Mouse (Mus musculus) frontal cortex, adult 2 months (tissue): ENCODE measurements around the gene 1700017N19Rik. TPM values are rescaled to one million over a fixed set of nuclear protein-coding genes. Genes with fewer than 3 reads are reported as not detected.
A peak's percentile ranks its signal among the peaks of the same experiment; 100 is the strongest.
"Not testable (repeated sequence)": the region's sequence is repeated elsewhere in the genome, so short reads cannot be mapped to it uniquely, and the experiment has no call there.

ENCODE experiments used
- DNase-seq, 2 experiments: peaks; one replicate each; pipeline ENCODE4 v3.0.0; 2022; ENCODE audit warnings: low spot score in 1 of 2; ENCODE audit errors: extremely low spot score in 1 of 2
- polyA plus RNA-seq: library from polyadenylated mRNA; depleted of rRNA; stranded (reverse); fragments of >200 nt; gene quantifications from 2 replicates; pipeline ENCODE4 v1.2.3, GENCODE M21; 2012; rRNA removed

The 1700017N19Rik gene
- not detected in 2 replicates for polyA plus RNA-seq

GRCm38 (mm10) chr10:100590323-100590722, at the start of gene 1700017N19Rik, which contains the start of gene 4930430F08Rik:
TSS of gene 1700017N19Rik (plus strand) at chr10:100590484.
TSS of gene 4930430F08Rik (minus strand) at chr10:100590423.
- DNase-seq, result no peak

- peak in 1 of 2 experiments; percentile 7 for DNase-seq
Measured at GRCm38 (mm10) chr10:100556566-100557175, 33.6 kb upstream of the 1700017N19Rik start.

GRCm38 (mm10) chr10:100560194-100560883, 29.9 kb upstream of the 1700017N19Rik start:
- DNase-seq, result not testable (repeated sequence)

- DNase-seq, result peak in 1 of 2 experiments; percentile 30
Measured at GRCm38 (mm10) chr10:100564112-100564511, 26.2 kb upstream of the 1700017N19Rik start.

GRCm38 (mm10) chr10:100571707-100572106, 18.6 kb upstream of the 1700017N19Rik start:
- DNase-seq, result peak in 1 of 2 experiments; percentile 46

- DNase-seq, result no peak
Measured at GRCm38 (mm10) chr10:100574505-100575149, 15.7 kb upstream of the 1700017N19Rik start.

- no peak for DNase-seq
Measured at GRCm38 (mm10) chr10:100575294-100575693, 15.0 kb upstream of the 1700017N19Rik start.

- no peak for DNase-seq
Measured at GRCm38 (mm10) chr10:100584178-100584577, 6.1 kb upstream of the 1700017N19Rik start.

GRCm38 (mm10) chr10:100588524-100588923, 1.8 kb upstream of the 1700017N19Rik start:
- DNase-seq, result no peak

- DNase-seq, result peak; percentile 86 to 95
Measured at GRCm38 (mm10) chr10:100588932-100589388, 1.3 kb upstream of the 1700017N19Rik start.

- DNase-seq, result no peak
Measured at GRCm38 (mm10) chr10:100598339-100598738, 8.1 kb downstream of the 1700017N19Rik start.

GRCm38 (mm10) chr10:100603511-100603910, 13.2 kb downstream of the 1700017N19Rik start:
- DNase-seq, result no peak

- peak in 1 of 2 experiments; percentile 36 for DNase-seq
Measured at GRCm38 (mm10) chr10:100604254-100604653, 14.0 kb downstream of the 1700017N19Rik start.

- DNase-seq, result no peak
Measured at GRCm38 (mm10) chr10:100617233-100617903, 27.1 kb downstream of the 1700017N19Rik start.

GRCm38 (mm10) chr10:100619474-100619873, 29.2 kb downstream of the 1700017N19Rik start:
- DNase-seq, result no peak

- no peak for DNase-seq
Measured at GRCm38 (mm10) chr10:100620040-100620439, 29.8 kb downstream of the 1700017N19Rik start.

- no peak for DNase-seq
Measured at GRCm38 (mm10) chr10:100622494-100622893, 32.2 kb downstream of the 1700017N19Rik start.

GRCm38 (mm10) chr10:100629762-100630438, 39.6 kb downstream of the 1700017N19Rik start:
- peak; percentile 14 to 84 for DNase-seq

- DNase-seq, result peak in 1 of 2 experiments; percentile 6
Measured at GRCm38 (mm10) chr10:100642887-100643286, 52.6 kb downstream of the 1700017N19Rik start.

GRCm38 (mm10) chr10:100645331-100645935, 55.1 kb downstream of the 1700017N19Rik start:
- no peak for DNase-seq
